Mouse (Mus musculus) regulatory T cell (primary cell): ENCODE measurements around the gene Naxe.

Source experiments
- in situ Hi-C: fragments of 300-600 bp; cut with MboI, MseI; formaldehyde crosslinking; loops from one replicate; pipeline ENCODE4 v1.15.1; 2025; ENCODE audit warnings: high pct_unique_total_duplicates

Gene Naxe

DNA sequence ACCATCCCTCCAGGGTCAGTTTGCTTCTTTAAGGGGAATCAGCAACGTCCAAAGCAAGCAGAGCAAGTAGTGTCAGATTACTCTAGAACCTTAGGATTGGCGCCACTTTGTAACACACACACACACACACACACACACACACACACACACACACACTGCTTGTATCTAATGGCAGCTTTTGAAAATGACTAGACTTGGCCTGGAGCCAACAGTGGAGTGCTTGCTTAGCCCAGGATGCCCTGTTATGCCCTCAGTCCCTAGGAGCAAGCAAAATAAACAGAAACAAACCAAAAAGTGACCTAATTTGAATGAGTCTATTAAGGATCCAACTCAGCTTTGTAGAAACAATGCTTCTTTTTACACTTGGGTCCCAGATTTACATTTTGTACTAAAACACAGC, 10.1 kb upstream of the Naxe start:
- in situ Hi-C loops: no loop called here

DNA sequence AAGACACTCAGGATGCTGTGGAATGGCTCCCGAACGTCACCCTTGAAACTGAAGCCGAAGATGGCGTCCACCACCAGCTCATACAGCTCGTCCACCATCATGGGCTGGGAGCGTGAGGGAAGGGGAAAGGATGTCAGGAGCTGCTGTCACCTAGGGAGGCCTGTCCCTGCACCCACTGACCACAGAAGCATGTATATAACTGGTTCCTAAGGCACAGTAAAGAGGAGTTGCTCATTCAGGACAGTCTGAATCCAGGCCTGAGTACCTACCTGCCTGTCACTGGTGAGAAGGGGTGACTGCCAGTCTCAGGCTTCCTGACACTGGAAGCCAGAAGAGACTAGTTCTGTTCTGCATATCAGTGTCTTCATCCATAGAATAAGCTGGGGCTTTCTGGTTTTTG, 1.3 kb downstream of the Naxe start:
- in situ Hi-C loops: no loop called here

DNA sequence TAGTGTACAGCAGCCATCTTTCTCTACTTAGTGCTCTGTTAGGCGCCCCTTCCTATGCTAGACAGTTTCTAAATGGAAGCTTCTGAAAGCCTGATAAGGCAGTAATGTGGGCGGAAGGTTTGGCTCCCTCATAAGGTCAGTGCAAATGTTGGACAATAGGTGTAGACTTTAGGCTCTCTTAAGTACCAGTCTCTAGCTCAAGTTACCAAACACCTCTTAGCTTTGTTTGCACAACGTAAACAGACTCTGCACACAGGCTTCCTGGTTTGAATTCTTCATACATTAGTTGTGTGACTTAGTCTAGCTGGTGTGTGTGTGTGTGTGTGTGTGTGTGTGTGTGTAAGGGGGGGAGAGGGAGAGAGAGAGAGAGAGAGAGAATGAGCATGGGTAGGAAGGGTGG, 8.8 kb downstream of the Naxe start:
- in situ Hi-C loops: loop anchor here (10.0 kb wide), 1 partner anchor 895 kb away; no protein-coding TSS in a partner anchor

DNA sequence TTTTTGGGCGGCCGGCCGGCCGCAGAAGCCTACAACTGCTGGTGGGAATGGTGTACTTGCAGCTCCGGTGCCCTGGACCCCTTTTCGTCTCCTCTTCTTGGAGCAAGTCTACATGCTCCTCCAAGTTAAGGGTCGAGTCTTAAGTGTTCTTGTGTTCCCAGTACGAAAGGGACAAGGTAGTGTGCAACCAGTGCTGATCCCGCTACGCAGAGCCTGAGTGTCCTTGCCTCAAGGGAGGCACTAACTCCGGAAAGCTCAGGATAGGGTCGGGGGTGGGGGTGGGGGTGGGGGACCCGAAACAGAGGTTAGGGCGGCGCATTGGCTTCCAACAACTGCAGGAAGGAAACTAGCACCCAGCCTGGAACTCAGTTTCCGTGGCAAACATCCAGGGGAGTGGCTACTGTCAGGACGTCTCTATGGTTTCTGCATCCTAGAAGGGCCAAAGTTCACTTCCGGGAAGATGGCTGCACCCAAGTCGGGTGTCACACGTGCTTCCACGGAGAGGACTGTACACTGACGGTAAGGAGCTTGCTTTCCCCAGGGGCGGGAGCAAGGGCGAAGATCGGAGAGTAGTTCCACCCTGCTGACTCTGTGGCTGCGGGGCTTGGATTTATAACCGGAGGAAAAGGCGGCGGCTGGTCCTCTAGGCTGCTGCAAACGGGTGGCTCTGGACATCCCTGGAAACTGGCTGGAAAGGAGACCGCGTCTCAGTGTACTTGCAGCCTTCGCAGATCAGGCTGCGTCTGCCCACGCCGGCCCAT, 15.5 kb downstream of the Naxe start, which contains the start of gene Gpatch4:
Gene Gpatch4, plus strand, starts transcription at position 448 of the 761 bp plus-strand sequence.
- in situ Hi-C loops: loop anchor here (10.0 kb wide), 1 partner anchor 902 kb away; no protein-coding TSS in a partner anchor

DNA sequence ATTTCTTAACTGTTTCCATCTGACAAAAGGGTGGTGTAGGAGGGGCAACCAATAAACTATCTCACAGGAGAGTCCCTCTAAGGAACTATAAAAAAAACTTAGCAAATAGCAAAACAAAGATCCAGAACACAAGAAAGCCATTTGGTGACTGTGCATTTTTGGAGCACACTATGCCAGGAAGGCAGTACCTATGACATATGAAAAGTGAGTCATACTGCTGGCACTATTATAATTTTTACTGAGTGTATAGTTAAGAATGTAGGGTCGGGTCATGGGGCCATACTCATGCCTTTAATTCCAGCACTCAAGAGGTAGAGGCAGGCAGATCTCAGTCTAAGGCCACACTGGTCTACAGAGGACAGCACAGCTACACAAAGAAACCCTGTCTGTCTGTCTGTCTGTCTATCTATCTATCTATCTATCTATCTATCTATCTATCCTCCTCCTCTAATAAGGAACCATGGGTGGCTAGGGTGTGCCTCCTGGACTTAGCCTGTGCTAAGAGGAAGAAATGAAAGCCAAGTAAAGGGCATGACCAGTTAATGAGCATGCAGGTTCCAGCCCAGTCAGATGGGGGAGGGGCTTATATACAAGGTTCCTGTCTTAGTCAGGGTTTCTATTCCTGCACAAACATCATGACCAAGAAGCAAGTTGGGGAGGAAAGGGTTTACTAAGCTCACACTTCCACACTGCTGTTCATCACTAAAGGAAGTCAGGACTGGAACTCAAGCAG, 22.6 kb downstream of the Naxe start:
- in situ Hi-C loops: no loop called here

DNA sequence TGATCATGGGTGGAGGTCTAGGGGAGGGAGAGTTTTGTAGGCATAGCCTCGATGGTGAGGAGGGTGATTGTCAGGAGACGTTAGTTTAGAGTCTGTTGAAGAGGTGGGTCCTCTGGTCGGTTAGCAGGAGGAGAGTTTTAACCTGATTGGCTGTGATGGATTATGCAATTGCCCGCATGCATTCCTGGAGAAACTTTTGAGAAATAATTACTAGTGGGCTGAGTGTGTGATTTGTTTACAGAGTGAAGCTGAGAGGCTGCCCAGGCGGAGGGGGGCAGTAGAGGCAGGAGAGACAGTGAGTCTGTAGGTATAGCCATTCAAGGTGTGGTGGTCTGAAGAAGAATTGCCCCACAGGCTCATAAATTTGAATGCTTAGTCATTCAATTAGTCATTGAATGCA, 24.8 kb downstream of the Naxe start:
- in situ Hi-C loops: no loop called here

DNA sequence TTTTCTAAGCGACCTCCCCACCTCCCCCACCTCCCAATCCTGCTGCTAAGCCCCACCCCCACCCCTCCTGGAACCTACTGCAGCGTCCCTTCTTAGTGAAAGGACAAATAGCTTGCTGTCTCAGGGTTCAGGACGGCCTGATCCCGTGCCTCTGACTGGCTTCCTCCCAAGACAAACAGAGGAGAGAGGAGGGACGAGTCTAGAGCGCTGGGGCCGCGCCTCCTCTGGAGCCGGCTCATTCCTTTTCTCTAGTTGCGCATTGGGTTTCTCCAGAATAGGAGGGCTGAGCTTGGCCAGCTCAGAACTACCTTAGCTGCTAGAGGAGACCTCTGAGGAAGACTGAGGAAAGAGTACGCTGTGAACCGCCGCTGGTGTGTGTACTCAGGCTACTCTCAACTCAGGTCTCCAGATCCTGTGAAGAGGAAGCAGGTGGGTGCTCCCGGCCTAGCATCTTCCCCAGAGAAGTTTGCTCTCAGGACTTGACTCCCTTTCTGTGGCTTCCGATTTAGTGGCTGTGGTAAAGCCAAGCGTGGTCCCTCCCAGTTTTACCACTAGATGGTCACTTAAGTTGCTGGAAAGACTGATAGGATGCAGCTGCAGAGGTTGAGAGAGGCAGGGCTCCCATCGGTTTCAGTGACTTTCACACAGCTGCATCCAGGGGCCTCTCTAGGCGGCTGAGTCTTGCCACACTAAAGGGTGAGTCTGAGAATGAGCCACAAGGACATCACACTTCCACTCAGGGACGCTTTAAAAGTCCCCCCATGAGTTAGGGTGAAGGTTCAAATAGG, 27.5 kb downstream of the Naxe start:
- in situ Hi-C loops: no loop called here

DNA sequence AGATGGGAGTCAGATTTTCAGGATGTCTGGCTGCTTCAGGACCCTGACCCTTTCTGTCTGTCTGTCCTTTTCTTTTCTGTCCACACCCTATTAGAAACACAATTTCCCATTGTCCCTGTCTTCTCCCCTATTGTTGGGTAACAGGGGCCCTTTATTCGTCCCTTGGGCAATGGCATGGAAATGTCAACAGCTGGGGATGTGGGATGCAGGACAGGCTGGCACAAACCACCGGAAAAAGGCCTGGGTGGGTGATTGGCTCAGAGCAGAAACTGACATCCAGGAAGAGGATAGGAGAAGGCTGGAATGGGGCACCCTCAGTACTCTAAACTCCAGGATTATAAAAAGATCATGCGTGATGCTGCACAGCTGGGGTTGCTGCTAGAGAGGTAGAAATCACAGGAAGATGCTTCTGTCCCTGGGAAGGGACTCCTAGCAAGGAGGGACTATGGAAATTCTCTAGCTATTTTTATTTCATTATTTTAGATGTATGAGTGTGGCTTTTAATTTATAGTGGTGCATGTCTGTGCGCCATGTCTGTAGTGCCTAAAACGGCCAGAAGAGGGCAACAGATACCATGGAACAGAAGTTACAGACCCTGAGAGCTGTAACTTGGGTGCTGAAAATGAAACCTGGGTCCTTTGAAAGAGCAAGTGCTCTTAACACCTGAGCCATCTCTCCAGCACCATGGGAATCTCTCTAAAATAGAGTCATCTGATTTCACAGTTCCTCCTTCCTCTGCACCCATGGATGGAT, 30.7 kb downstream of the Naxe start, which contains the start of gene Hapln2:
Gene Hapln2, minus strand, starts transcription at position 150 of the 753 bp plus-strand sequence.
- in situ Hi-C loops: no loop called here

DNA sequence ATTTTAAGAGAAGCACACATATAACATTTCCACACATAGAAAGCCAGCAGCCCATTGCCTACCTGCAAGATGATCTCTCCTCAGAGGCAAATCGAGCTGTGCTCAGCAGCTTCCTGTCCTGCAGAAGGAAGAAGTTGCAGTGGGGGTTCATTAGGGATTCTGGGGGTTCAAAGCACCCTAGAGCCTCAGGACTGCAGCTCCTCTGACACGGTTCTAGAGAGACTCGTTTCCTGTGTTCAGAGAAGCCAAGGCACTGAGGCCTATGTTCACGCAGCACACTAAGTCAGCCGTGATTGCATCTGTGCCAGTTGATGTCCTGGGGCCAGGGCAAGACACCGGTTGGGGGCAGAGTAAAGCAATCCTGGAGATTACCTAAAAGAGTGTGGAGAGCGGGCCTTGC, 31.5 kb downstream of the Naxe start:
- in situ Hi-C loops: no loop called here

DNA sequence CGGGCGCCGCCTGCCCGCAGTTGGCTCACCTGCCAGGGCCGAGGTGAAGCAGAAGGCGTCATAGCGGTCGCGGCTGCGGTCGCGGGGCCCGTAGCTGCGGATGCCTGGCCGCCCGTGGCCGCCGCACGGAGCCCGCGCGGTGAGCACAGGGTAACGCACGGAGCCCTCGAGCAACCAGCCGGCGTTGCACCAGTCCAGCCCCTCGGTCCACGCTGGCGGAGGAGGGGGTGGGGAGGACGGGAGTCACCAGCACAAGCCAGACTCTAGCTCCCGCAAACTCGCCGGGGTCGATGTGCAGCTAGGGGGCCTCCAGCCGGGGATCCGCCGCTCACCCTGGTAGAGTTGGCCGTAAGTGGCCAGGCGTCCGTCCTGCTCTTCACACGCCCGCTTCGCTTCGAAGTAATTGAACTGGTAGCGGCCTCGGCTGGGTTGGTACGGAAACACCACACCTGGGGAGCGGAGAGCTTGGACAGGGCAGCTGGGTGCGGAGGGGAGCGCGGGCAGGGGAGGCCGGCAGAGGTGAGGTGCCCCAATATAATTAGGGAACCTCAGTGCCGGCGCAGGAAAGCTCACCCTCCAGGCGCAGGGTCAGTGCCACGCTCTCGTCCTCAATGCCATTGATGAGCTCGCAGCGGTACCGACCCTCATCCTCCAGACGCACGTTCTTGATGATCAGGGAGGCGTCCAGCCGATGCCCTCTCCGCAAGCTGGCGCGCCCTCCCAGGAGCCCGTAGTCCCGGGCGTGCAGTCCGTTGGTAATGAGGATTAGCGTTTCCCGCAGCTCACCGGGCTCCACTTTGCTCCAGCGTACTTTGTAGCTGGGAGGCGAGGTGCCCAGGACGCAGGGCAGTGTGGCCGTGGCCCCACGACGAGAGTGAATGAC, 34.9 kb downstream of the Naxe start:
- in situ Hi-C loops: no loop called here

DNA sequence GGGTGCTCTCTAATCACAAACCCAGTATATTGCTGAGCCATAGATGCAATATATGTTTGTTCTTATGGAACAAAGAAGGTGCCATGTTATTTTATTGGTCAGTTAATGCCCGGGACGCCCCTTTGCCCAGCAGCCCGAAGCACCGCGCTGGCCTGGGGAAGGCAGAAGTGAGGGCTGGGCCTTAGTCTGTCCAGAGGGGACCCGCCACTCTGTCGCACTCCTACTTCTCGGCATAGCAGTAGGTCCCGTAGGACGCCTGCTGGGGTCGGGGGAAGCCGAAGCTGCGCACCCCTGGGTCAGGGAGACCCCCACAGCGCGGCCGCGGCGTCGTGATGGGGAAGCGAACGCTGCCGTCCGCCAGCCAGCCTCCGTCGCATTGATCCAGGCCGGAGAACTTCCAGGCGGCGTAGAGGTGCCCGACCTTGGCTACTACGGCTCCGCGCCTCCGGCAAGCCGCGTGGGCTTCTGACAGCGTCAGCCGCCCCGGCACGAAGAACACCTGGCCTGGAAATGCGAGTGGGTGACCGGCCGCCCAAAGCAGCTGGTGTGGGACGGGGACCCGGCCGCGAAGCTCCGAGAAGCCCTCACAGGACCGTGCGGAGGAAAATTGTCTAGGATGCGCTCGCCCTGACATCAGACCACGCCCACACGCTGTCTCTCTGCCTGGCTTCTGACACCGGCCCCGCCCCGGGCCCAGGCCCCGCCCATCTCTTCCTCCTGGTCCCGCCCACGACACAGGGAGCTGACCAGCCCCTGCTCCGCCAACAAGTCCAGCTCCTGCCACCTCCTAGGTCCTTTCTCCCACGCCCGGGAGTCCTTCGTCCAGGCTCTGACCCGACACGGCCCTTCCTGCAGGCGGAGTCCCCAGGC, 35.7 kb downstream of the Naxe start:
- in situ Hi-C loops: no loop called here

DNA sequence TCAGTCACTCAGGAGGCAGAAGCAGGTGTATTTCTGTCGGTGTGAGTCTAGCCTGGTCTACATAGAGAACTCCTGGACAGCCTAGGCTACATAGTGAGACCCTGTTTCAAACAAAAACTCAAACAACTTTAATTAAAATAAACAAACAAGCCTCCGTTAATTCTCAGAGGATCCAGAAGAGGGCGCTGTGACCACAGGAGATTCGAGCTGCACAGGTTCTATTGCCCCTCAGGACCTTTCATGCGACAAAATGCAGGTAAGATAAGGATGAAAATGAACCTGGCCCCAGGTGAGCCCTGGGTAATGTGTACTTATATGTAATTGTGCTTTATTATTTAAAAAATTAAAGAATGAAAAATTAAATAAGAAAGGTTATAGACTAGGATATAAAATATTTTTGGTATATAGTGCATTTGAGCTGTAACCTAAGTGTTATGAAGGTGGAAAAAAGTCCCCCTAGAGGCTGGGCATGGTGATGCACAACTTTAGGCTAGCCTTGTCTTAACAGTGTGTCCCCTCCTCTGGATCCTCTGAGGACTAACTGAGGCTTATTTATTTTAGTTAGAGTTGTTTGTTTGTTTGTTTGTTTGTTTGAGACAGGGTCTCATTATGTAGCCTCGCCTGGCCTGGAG, 47.5 kb downstream of the Naxe start:
- in situ Hi-C loops: loop anchor here (5.0 kb wide), 1 partner anchor 62 kb away; no protein-coding TSS in a partner anchor
